Mouse (Mus musculus) gastrocnemius, adult 18-20 months (tissue): ENCODE data around the gene Smyd5. TPM values are rescaled to one million over a fixed set of nuclear protein-coding genes. Genes with fewer than 3 reads are reported as not detected.

Source experiments
- DNase-seq: peaks from one replicate; pipeline ENCODE4 v3.0.0; 2021; ENCODE audit warnings: low spot score
- total RNA-seq, 2 experiments: library from RNA; stranded (reverse); gene quantifications; 2 replicates each; pipeline ENCODE4 v1.2.3; 2021

Smyd5 gene
- total RNA-seq, 2 experiments from 2014 or later, result 7.2 to 9.1 TPM

GRCm38 (mm10) chr6:85490252-85490651 lies 58.5 kb downstream of the Smyd5 start:
- no peak for DNase-seq

DNA sequence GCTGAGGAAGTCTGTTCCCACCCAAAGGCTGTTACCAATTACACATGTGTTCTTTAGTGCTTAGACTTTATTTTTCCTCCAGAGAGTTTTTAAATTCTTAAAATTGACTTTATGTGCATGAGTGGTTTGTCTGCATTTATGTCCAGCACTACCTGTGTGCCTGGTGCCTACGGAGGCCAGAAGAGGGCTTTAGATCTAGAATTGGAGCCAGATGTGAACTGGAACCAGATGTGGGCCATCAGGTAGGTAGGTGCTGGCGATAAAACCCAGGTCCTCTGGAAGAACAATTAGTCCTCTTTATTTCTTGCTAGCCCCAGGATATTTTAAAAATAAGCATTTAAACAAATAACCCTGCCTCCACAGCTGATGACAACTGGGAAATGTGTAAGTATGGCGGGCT lies 59.8 kb downstream of the Smyd5 start:
- DNase-seq, result no peak

Other genes with a start within 250 kb of the Smyd5 start
- gene Emx1, start 244.6 kb upstream of the Smyd5 start, total RNA-seq, result not detected
- gene Sfxn5, start 98.6 kb upstream of the Smyd5 start, total RNA-seq, result 1 to 10 TPM; 4.3 to 6.5 TPM
- 10 to 100 TPM; 24.8 to 46.2 TPM for gene Rab11fip5, start 57.4 kb upstream of the Smyd5 start, total RNA-seq
- not detected for gene Noto, start 8.1 kb upstream of the Smyd5 start, total RNA-seq
- gene Cct7, start 19.5 kb downstream of the Smyd5 start, total RNA-seq, result 100 to 1,000 TPM; 127 to 131 TPM
- gene Pradc1, start 20.0 kb downstream of the Smyd5 start, total RNA-seq, result 10 to 100 TPM; 16.1 to 17.7 TPM
- not detected for gene Fbxo41, start 71.0 kb downstream of the Smyd5 start, total RNA-seq
- gene Egr4, start 81.6 kb downstream of the Smyd5 start, total RNA-seq, result not detected
- under 1 TPM; 0.48 to 0.50 TPM for gene Alms1, start 155.5 kb downstream of the Smyd5 start, total RNA-seq